Mouse (Mus musculus) megakaryocyte, embryonic 14.5 days (primary cell): ENCODE measurements around the gene Prkch.

Experiments used
- FLI1 ChIP-seq: IDR thresholded peaks from 2 replicates; pipeline ENCODE4 v1.6.1; 2012; ENCODE audit warnings: low read length, inconsistent platforms, mixed read lengths
- GATA1 ChIP-seq: IDR thresholded peaks from 3 replicates; pipeline ENCODE4 v1.6.1; 2012; ENCODE audit warnings: mixed read lengths, low read length, inconsistent platforms, borderline replicate concordance

DNA sequence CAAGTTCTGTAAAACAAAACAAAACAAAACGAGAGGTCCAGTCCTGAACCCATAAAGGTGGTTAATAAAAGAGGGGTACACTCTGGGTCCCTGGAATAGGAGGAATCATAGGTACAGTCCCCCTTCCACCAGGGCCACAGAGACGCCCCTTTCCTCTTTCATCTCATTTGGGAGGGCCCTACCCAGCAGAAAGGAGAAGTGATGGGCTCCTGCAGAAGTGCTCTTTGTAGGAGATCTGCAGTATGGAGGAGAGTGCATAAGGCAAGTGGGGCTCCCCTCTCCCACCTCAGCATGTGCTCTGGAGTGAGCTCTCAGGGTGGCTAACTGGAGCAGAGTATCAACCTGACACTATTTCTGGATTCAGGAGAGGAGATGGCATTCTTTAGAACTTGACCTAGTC, 55.0 kb downstream of the Prkch start:
- TF ChIP-seq GATA1, result no peak
- no peak for TF ChIP-seq FLI1
